Mouse (Mus musculus): ENCODE results near the gene Gbe1. TPM values are rescaled to one million over a fixed set of nuclear protein-coding genes. Genes with fewer than 3 reads are reported as not detected.

Gbe1 gene
- polyA plus RNA-seq, 1 experiment from 2014 or later, result 18.0 TPM

DNA sequence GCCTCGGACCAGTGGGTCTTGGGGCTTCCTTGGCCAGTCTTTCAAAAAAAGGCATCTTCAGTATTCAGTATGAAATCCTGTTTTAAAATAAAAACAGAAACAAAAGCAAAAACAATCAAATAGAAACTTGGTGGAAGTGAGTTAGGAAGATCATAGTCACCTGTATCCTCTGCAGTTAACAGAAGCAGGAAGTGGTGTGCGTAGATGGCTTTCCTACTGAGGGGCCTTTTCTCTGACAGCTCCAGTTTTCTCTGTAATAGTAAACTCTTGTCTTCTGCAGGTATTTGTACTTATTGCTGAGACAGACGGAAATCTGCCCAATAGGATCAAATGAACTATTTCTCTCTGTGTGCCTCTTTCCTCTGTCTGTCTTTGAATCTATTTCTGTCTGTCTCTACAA is 81.5 kb downstream of the Gbe1 start:
- no peak overlapping the region for H3K27ac ChIP-seq (ENCODE audit: low read depth, low read length)
- 87% methylated on average over 3 of the region's 3 CpGs for WGBS
- no peak overlapping the region for H3K4me3 ChIP-seq (ENCODE audit: low read length)
- no peaks in the 10 kb centered on the region for H3K4me1 ChIP-seq (ENCODE audit: control insufficient read depth, insufficient read depth, low read depth, low read length)
- no peaks in the 10 kb centered on the region for H3K27me3 ChIP-seq (replicated peaks; ENCODE audit: control insufficient read depth, insufficient read depth, low read length)
- H3K4me2 ChIP-seq (ENCODE audit: low read length), result no peak overlapping the region
- no peak overlapping the region for H3K9ac ChIP-seq (ENCODE audit: low read depth, low read length)
- no peak for ATAC-seq
- no peaks in the 10 kb centered on the region for H3K36me3 ChIP-seq (ENCODE audit: control insufficient read depth, insufficient read depth, low read length)
- no peaks in the 10 kb centered on the region for H3K9me3 ChIP-seq (ENCODE audit: control insufficient read depth, low read length)

- no peak overlapping the region for H3K4me3 ChIP-seq (ENCODE audit: low read length)
- no peaks in the 10 kb centered on the region for H3K27me3 ChIP-seq (replicated peaks; ENCODE audit: control insufficient read depth, insufficient read depth, low read length)
- H3K36me3 ChIP-seq (ENCODE audit: control insufficient read depth, insufficient read depth, low read length), result no peaks in the 10 kb centered on the region
- no peak overlapping the region for H3K4me2 ChIP-seq (ENCODE audit: low read length)
- ATAC-seq, result no peak
- H3K9ac ChIP-seq (ENCODE audit: low read depth, low read length), result no peak overlapping the region
- no peaks in the 10 kb centered on the region for H3K9me3 ChIP-seq (ENCODE audit: control insufficient read depth, low read length)
- WGBS, result 96% methylated on average over 2 of the region's 2 CpGs
- no peak overlapping the region for H3K27ac ChIP-seq (ENCODE audit: low read depth, low read length)
- H3K4me1 ChIP-seq (ENCODE audit: control insufficient read depth, insufficient read depth, low read depth, low read length), result no peaks in the 10 kb centered on the region
Measured at GRCm38 (mm10) chr16:70407780-70408179, 94.0 kb downstream of the Gbe1 start.

DNA sequence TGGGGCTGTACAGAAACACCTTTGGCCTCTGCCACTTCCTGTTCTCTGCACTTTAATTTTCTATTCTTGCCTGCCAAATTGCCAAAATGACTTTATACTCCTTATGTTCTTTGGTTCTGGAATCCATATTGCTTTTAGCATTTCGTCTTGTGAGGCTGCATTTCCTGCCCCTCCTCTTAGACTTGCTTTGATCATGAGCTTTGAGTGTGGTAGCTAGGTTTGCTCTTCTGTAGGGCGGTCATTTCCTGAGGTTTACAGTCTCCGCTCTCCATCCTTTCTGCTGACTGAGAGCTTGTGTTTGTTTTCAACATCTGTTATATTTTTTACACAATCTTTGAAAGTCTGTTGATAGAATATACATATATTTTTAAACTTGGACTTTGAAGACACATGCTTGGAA is 107.3 kb downstream of the Gbe1 start:
- no peaks in the 10 kb centered on the region for H3K9me3 ChIP-seq (ENCODE audit: control insufficient read depth, low read length)
- no peak overlapping the region for H3K4me2 ChIP-seq (ENCODE audit: low read length)
- ATAC-seq, result no peak
- H3K4me3 ChIP-seq (ENCODE audit: low read length), result no peak overlapping the region
- H3K36me3 ChIP-seq (ENCODE audit: control insufficient read depth, insufficient read depth, low read length), result no peaks in the 10 kb centered on the region
- 85% methylated on average over 3 of the region's 3 CpGs for WGBS
- no peaks in the 10 kb centered on the region for H3K4me1 ChIP-seq (ENCODE audit: control insufficient read depth, insufficient read depth, low read depth, low read length)
- no peak overlapping the region for H3K27ac ChIP-seq (ENCODE audit: low read depth, low read length)
- H3K9ac ChIP-seq (ENCODE audit: low read depth, low read length), result no peak overlapping the region
- no peaks in the 10 kb centered on the region for H3K27me3 ChIP-seq (replicated peaks; ENCODE audit: control insufficient read depth, insufficient read depth, low read length)

DNA sequence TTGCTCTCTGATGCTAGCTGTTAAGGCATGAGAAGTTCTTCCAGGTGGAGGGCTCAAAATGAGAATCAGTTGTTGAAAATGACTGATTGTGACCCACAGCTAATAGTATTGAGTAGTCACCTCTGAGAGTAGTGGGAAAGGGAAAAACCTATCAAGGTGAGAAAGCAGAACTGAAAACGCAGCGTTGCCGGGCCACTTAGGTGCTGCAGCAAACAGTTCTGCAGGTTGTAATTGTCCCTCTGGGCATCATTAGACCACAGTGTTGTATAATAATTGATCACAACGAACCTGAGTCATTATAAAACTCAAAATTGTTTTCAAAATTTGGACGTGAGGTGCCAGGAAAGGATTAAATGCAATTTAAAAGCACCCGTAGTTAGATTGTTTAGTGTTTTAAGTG is 135.8 kb downstream of the Gbe1 start:
- Histone ChIP-seq H3K27ac (ENCODE audit: low read depth, low read length) (no peak overlapping the region), H3K4me2 (ENCODE audit: low read length) (no peak overlapping the region), H3K4me3 (ENCODE audit: low read length) (no peak overlapping the region), H3K9me3 (ENCODE audit: control insufficient read depth, low read length) (no peaks in the 10 kb centered on the region), H3K36me3 (ENCODE audit: control insufficient read depth, insufficient read depth, low read length) (no peaks in the 10 kb centered on the region), H3K27me3 (replicated peaks; ENCODE audit: control insufficient read depth, insufficient read depth, low read length) (no peaks in the 10 kb centered on the region), H3K9ac (ENCODE audit: low read depth, low read length) (no peak overlapping the region), H3K4me1 (ENCODE audit: control insufficient read depth, insufficient read depth, low read depth, low read length) (no peaks in the 10 kb centered on the region)
- no peak for ATAC-seq
- 57% methylated on average over 6 of the region's 6 CpGs for WGBS

DNA sequence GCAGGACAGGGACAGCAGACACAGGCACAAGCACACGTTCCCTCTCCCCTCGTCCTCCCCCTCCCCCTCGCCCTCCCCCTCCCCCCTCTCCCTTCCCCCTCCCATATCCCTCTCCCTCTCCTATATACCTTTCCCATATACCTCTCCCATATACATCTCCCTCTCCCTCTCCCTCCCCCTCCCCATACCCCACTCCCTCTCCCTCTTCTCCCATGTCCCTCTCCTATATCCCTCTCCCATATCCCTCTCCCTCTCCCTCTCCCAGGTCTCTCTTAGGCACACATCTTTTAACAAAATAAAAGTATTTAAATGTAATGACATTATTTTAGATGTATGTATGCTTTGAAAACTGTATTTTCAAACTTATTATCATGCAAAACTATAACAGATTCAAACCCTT is 161.8 kb downstream of the Gbe1 start:
- 49% methylated on average over 3 of the region's 3 CpGs for WGBS
- ATAC-seq, result no peak

DNA sequence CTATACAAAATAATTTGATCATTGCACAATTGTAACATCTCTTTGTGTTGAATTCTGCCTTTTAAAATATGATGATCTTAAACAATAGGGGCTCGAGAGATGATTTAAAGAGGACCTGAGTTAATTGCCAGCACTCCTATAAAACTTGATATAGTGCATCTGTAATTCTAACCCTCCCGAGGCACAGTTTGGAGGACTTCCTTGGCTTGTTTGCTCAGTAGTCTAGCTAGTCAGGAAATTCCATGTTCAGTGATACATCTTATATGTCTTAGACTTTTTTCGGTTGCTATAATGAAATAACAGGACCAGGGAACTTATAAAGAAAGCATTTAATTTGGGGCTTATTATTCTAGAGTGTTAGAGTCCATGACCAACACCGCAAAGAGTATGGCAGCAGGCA is 162.4 kb downstream of the Gbe1 start:
- H3K27me3 ChIP-seq (replicated peaks; ENCODE audit: control insufficient read depth, insufficient read depth, low read length), result no peaks in the 10 kb centered on the region
- H3K4me3 ChIP-seq (ENCODE audit: low read length), result no peak overlapping the region
- no peaks in the 10 kb centered on the region for H3K4me1 ChIP-seq (ENCODE audit: control insufficient read depth, insufficient read depth, low read depth, low read length)
- WGBS, result 92% methylated on average over 4 of the region's 4 CpGs
- H3K9ac ChIP-seq (ENCODE audit: low read depth, low read length), result no peak overlapping the region
- no peaks in the 10 kb centered on the region for H3K9me3 ChIP-seq (ENCODE audit: control insufficient read depth, low read length)
- no peak overlapping the region for H3K4me2 ChIP-seq (ENCODE audit: low read length)
- no peaks in the 10 kb centered on the region for H3K36me3 ChIP-seq (ENCODE audit: control insufficient read depth, insufficient read depth, low read length)
- no peak for ATAC-seq
- H3K27ac ChIP-seq (ENCODE audit: low read depth, low read length), result no peak overlapping the region

More for the DNA sequence above, 161.8 kb downstream of the Gbe1 start:
- Histone ChIP-seq H3K4me1 (ENCODE audit: control insufficient read depth, insufficient read depth, low read depth, low read length) (no peaks in the 10 kb centered on the region), H3K27ac (ENCODE audit: low read depth, low read length) (no peak overlapping the region), H3K4me2 (ENCODE audit: low read length) (no peak overlapping the region), H3K9me3 (ENCODE audit: control insufficient read depth, low read length) (no peaks in the 10 kb centered on the region), H3K4me3 (ENCODE audit: low read length) (no peak overlapping the region), H3K36me3 (ENCODE audit: control insufficient read depth, insufficient read depth, low read length) (no peaks in the 10 kb centered on the region), H3K9ac (ENCODE audit: low read depth, low read length) (no peak overlapping the region), H3K27me3 (replicated peaks; ENCODE audit: control insufficient read depth, insufficient read depth, low read length) (no peaks in the 10 kb centered on the region)

- Histone ChIP-seq H3K9me3 (ENCODE audit: control insufficient read depth, low read length) (no peaks in the 10 kb centered on the region), H3K36me3 (ENCODE audit: control insufficient read depth, insufficient read depth, low read length) (no peaks in the 10 kb centered on the region), H3K9ac (ENCODE audit: low read depth, low read length) (no peak overlapping the region), H3K4me2 (ENCODE audit: low read length) (no peak overlapping the region), H3K4me1 (ENCODE audit: control insufficient read depth, insufficient read depth, low read depth, low read length) (no peaks in the 10 kb centered on the region), H3K27ac (ENCODE audit: low read depth, low read length) (no peak overlapping the region), H3K27me3 (replicated peaks; ENCODE audit: control insufficient read depth, insufficient read depth, low read length) (no peaks in the 10 kb centered on the region), H3K4me3 (ENCODE audit: low read length) (no peak overlapping the region)
- ATAC-seq, result no peak
- WGBS, result 88% methylated on average over 3 of the region's 3 CpGs
Measured at GRCm38 (mm10) chr16:70480494-70480893, 166.7 kb downstream of the Gbe1 start.

DNA sequence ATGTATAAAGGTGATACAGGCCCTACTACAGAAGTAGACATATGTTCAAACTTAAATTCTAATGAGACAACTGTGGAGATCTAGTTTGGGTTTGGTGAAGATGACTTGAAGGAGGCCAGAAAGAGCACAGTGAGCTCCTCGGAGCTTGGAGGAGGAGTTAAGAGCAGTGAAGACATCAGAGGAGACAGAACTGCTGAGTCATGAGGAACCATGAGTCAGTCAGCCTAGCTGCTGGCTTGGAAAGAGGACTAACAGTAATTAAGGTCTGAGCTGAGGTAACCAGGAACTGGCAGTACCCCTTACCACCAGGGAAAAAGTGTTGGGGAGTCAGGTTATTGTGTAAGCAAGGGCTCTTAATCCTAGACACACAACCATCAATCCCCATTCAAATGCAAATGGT is 192.7 kb downstream of the Gbe1 start:
- Histone ChIP-seq H3K4me1 (ENCODE audit: control insufficient read depth, insufficient read depth, low read depth, low read length) (no peaks in the 10 kb centered on the region), H3K27ac (ENCODE audit: low read depth, low read length) (no peak overlapping the region), H3K4me3 (ENCODE audit: low read length) (no peak overlapping the region), H3K9me3 (ENCODE audit: control insufficient read depth, low read length) (no peaks in the 10 kb centered on the region), H3K36me3 (ENCODE audit: control insufficient read depth, insufficient read depth, low read length) (no peaks in the 10 kb centered on the region), H3K4me2 (ENCODE audit: low read length) (no peak overlapping the region), H3K27me3 (replicated peaks; ENCODE audit: control insufficient read depth, insufficient read depth, low read length) (no peaks in the 10 kb centered on the region), H3K9ac (ENCODE audit: low read depth, low read length) (no peak overlapping the region)
- 73% methylated on average over 1 of the region's 1 CpGs for WGBS
- ATAC-seq, result no peak

- no peak overlapping the region for H3K4me3 ChIP-seq (ENCODE audit: low read length)
- 91% methylated on average over 3 of the region's 3 CpGs for WGBS
- H3K27ac ChIP-seq (ENCODE audit: low read depth, low read length), result no peak overlapping the region
- no peak overlapping the region for H3K4me2 ChIP-seq (ENCODE audit: low read length)
- H3K36me3 ChIP-seq (ENCODE audit: control insufficient read depth, insufficient read depth, low read length), result no peaks in the 10 kb centered on the region
- no peaks in the 10 kb centered on the region for H3K4me1 ChIP-seq (ENCODE audit: control insufficient read depth, insufficient read depth, low read depth, low read length)
- H3K9ac ChIP-seq (ENCODE audit: low read depth, low read length), result no peak overlapping the region
- no peaks in the 10 kb centered on the region for H3K9me3 ChIP-seq (ENCODE audit: control insufficient read depth, low read length)
- no peaks in the 10 kb centered on the region for H3K27me3 ChIP-seq (replicated peaks; ENCODE audit: control insufficient read depth, insufficient read depth, low read length)
- ATAC-seq, result no peak
Measured at GRCm38 (mm10) chr16:70510938-70511337, 197.2 kb downstream of the Gbe1 start.

DNA sequence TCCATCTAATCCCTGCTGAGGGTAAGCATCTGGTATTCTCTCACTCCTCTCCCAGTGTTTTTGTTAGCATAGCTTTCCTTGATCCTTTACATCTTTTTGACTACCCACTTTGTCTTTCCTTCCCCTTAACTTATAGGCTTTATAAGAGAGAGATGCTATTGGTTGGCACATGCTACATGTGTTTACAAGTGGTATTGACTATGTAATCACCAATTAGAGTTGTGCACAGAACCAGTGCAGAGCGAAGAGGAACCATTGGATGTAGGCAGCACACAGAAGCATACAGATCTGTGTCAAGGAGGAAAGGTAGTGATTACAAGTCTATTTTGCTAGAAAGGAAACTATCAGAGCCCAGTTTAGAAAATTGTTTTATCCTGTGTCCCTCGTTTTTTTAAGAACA is 209.1 kb downstream of the Gbe1 start:
- Histone ChIP-seq H3K27me3 (replicated peaks; ENCODE audit: control insufficient read depth, insufficient read depth, low read length) (no peaks in the 10 kb centered on the region), H3K9ac (ENCODE audit: low read depth, low read length) (no peak overlapping the region), H3K9me3 (ENCODE audit: control insufficient read depth, low read length) (no peaks in the 10 kb centered on the region), H3K4me3 (ENCODE audit: low read length) (no peak overlapping the region), H3K4me1 (ENCODE audit: control insufficient read depth, insufficient read depth, low read depth, low read length) (no peaks in the 10 kb centered on the region), H3K36me3 (ENCODE audit: control insufficient read depth, insufficient read depth, low read length) (no peaks in the 10 kb centered on the region), H3K4me2 (ENCODE audit: low read length) (no peak overlapping the region), H3K27ac (ENCODE audit: low read depth, low read length) (no peak overlapping the region)
- WGBS, result 85% methylated on average over 2 of the region's 2 CpGs
- ATAC-seq, result no peak
